Mouse (Mus musculus): ENCODE measurements around the gene Tgds. TPM values are rescaled to one million over a fixed set of nuclear protein-coding genes. Genes with fewer than 3 reads are reported as not detected.
A peak's percentile ranks its signal among the peaks of the same experiment; 100 is the strongest.
"Not testable (repeated sequence)": the region's sequence is repeated elsewhere in the genome, so short reads cannot be mapped to it uniquely, and the experiment has no call there.

Tgds gene
- total RNA-seq (2017) = 12.1 and 14.5 TPM in 2 replicates

GRCm38 (mm10) chr14:118132642-118132977, at the start of gene Tgds:
Gene Tgds, minus strand, starts transcription at chr14:118132755.
- peak; percentile 81 for ATAC-seq (replicated peaks; ENCODE audit: low read depth, poor library complexity, severe bottlenecking)

- peak; percentile 68 for ATAC-seq (replicated peaks; ENCODE audit: low read depth, poor library complexity, severe bottlenecking)
These were observed 48.2 kb upstream of the Tgds start for GRCm38 (mm10) chr14:118180711-118181177.

GRCm38 (mm10) chr14:118180117-118180557, 47.6 kb upstream of the Tgds start:
- ATAC-seq (replicated peaks; ENCODE audit: low read depth, poor library complexity, severe bottlenecking) = peak; percentile 97

- ATAC-seq (replicated peaks; ENCODE audit: low read depth, poor library complexity, severe bottlenecking) = no peak
These were observed 47.1 kb upstream of the Tgds start for GRCm38 (mm10) chr14:118179701-118180100.

- no peak for ATAC-seq (replicated peaks; ENCODE audit: low read depth, poor library complexity, severe bottlenecking)
These were observed 46.7 kb upstream of the Tgds start for GRCm38 (mm10) chr14:118179251-118179650.

GRCm38 (mm10) chr14:118175694-118176085, 43.1 kb upstream of the Tgds start:
- no peak for ATAC-seq (replicated peaks; ENCODE audit: low read depth, poor library complexity, severe bottlenecking)

GRCm38 (mm10) chr14:118175071-118175693, 42.6 kb upstream of the Tgds start:
- no peak for ATAC-seq (replicated peaks; ENCODE audit: low read depth, poor library complexity, severe bottlenecking)

- ATAC-seq (replicated peaks; ENCODE audit: low read depth, poor library complexity, severe bottlenecking) = peak; percentile 59
These were observed 41.1 kb upstream of the Tgds start for GRCm38 (mm10) chr14:118173590-118174203.

GRCm38 (mm10) chr14:118168776-118169175, 36.2 kb upstream of the Tgds start:
- no peak for ATAC-seq (replicated peaks; ENCODE audit: low read depth, poor library complexity, severe bottlenecking)

- no peak for ATAC-seq (replicated peaks; ENCODE audit: low read depth, poor library complexity, severe bottlenecking)
These were observed 30.1 kb upstream of the Tgds start for GRCm38 (mm10) chr14:118162640-118163039.

- ATAC-seq (replicated peaks; ENCODE audit: low read depth, poor library complexity, severe bottlenecking) = no peak
These were observed 29.2 kb upstream of the Tgds start for GRCm38 (mm10) chr14:118161751-118162150.

- ATAC-seq (replicated peaks; ENCODE audit: low read depth, poor library complexity, severe bottlenecking) = peak; percentile 94
These were observed 24.6 kb upstream of the Tgds start for GRCm38 (mm10) chr14:118157146-118157545.

- no peak for ATAC-seq (replicated peaks; ENCODE audit: low read depth, poor library complexity, severe bottlenecking)
These were observed 24.2 kb upstream of the Tgds start for GRCm38 (mm10) chr14:118156740-118157139.

GRCm38 (mm10) chr14:118156056-118156455, 23.5 kb upstream of the Tgds start:
- not testable (repeated sequence) for ATAC-seq (replicated peaks; ENCODE audit: low read depth, poor library complexity, severe bottlenecking)

- no peak for ATAC-seq (replicated peaks; ENCODE audit: low read depth, poor library complexity, severe bottlenecking)
These were observed 19.7 kb upstream of the Tgds start for GRCm38 (mm10) chr14:118152294-118152651.

- ATAC-seq (replicated peaks; ENCODE audit: low read depth, poor library complexity, severe bottlenecking) = 0 out of 2 replicates have a peak, but pooled peaks have one; percentile 39
These were observed 19.2 kb upstream of the Tgds start for GRCm38 (mm10) chr14:118151651-118152293.

GRCm38 (mm10) chr14:118150656-118151551, 18.3 kb upstream of the Tgds start:
- no peak for ATAC-seq (replicated peaks; ENCODE audit: low read depth, poor library complexity, severe bottlenecking)

GRCm38 (mm10) chr14:118148554-118148953, 16.0 kb upstream of the Tgds start:
- no peak for ATAC-seq (replicated peaks; ENCODE audit: low read depth, poor library complexity, severe bottlenecking)

GRCm38 (mm10) chr14:118148046-118148445, 15.5 kb upstream of the Tgds start:
- ATAC-seq (replicated peaks; ENCODE audit: low read depth, poor library complexity, severe bottlenecking) = no peak

GRCm38 (mm10) chr14:118142283-118142682, 9.7 kb upstream of the Tgds start:
- ATAC-seq (replicated peaks; ENCODE audit: low read depth, poor library complexity, severe bottlenecking) = no peak
